Mouse (Mus musculus) v-Abl transformed pro-B cells (cell line): ENCODE measurements around the gene Med17.

Experiments used
- in situ Hi-C, 2 experiments: fragments of 400-800 bp; cut with MboI; formaldehyde crosslinking; loops; one replicate each; pipeline ENCODE4 v1.15.1; 2025; ENCODE audit not compliant: unreplicated experiment in 2 of 2

Gene Med17

GRCm38 (mm10) chr9:15241596-15241939, 38.2 kb downstream of the Med17 start:
- in situ Hi-C loops = no loop called here

GRCm38 (mm10) chr9:15240863-15241595, 38.7 kb downstream of the Med17 start:
- in situ Hi-C loops = no loop called here

GRCm38 (mm10) chr9:15240006-15240405, 39.7 kb downstream of the Med17 start:
- in situ Hi-C loops = no loop called here

- in situ Hi-C loops = no loop called here
Measured at GRCm38 (mm10) chr9:15239042-15239925, 40.4 kb downstream of the Med17 start, which contains the start of gene Vstm5. Gene Vstm5, plus strand, starts transcription at chr9:15239045.

GRCm38 (mm10) chr9:15238297-15238990, 41.3 kb downstream of the Med17 start:
- in situ Hi-C loops = no loop called here

GRCm38 (mm10) chr9:15237516-15238296, 42.0 kb downstream of the Med17 start:
- in situ Hi-C loops = no loop called here

- in situ Hi-C loops = no loop called here
Measured at GRCm38 (mm10) chr9:15235986-15236385, 43.7 kb downstream of the Med17 start.

- in situ Hi-C loops = no loop called here
Measured at GRCm38 (mm10) chr9:15233604-15234003, 46.1 kb downstream of the Med17 start.

GRCm38 (mm10) chr9:15232445-15232844, 47.3 kb downstream of the Med17 start:
- in situ Hi-C loops = no loop called here

GRCm38 (mm10) chr9:15224912-15225311, 54.8 kb downstream of the Med17 start:
- in situ Hi-C loops = no loop called here

GRCm38 (mm10) chr9:15213695-15214094, 66.0 kb downstream of the Med17 start:
- in situ Hi-C loops = no loop called here

GRCm38 (mm10) chr9:15211876-15212275, 67.9 kb downstream of the Med17 start:
- in situ Hi-C loops = no loop called here
